Mouse (Mus musculus) megakaryocyte, embryonic 14.5 days (primary cell): ENCODE results near the gene Laptm5.

ENCODE experiments used
- FLI1 ChIP-seq: IDR thresholded peaks from 2 replicates; pipeline ENCODE4 v1.6.1; 2012; ENCODE audit warnings: low read length, inconsistent platforms, mixed read lengths
- GATA1 ChIP-seq: IDR thresholded peaks from 3 replicates; pipeline ENCODE4 v1.6.1; 2012; ENCODE audit warnings: mixed read lengths, low read length, inconsistent platforms, borderline replicate concordance

- TF ChIP-seq GATA1 (no peak), FLI1 (no peak)
Observed at GRCm38 (mm10) chr4:130890511-130890840, 22.4 kb upstream of the Laptm5 start.
